Mouse (Mus musculus) kidney, adult 2 months (tissue): ENCODE data around the gene Zfp62.

Experiments used
- CTCF ChIP-seq: fragments of 200-500 bp; conservative IDR thresholded peaks from 2 replicates; pipeline ENCODE4 v1.5.1; 2011; ENCODE audit warnings: low read depth, mild to moderate bottlenecking, control low read depth, low read length, moderate library complexity, mixed read lengths; ENCODE audit not compliant: insufficient read depth, insufficient read length
- POLR2A ChIP-seq: fragments of 200-500 bp; IDR thresholded peaks from one replicate; pipeline ENCODE4 v1.6.1; 2011; ENCODE audit warnings: low read depth, low read length, control low read depth

- TF ChIP-seq CTCF (no peak), POLR2A (no peak)
Measured at GRCm38 (mm10) chr11:49183172-49183571, 19.9 kb upstream of the Zfp62 start.
